Mouse (Mus musculus) CH12.LX (cell line): ENCODE results near the gene Dnajb4. TPM values are rescaled to one million over a fixed set of nuclear protein-coding genes. Genes with fewer than 3 reads are reported as not detected.

ENCODE experiments used
- DNase-seq: peaks from one replicate; pipeline ENCODE4 v3.0.0-alpha.2; 2013; ENCODE audit errors: extremely low read depth
- H3K27ac ChIP-seq: 2 replicates; pipeline ENCODE4 v1.5.1; 2012; ENCODE audit warnings: low read depth, mild to moderate bottlenecking, control low read depth, moderate library complexity; ENCODE audit not compliant: insufficient read depth
- H3K27me3 ChIP-seq: replicated peaks from 2 replicates; pipeline ENCODE3; 2012; ENCODE audit warnings: inconsistent platforms
- H3K36me3 ChIP-seq, 2 experiments: replicated peaks in 1 of 2; 2 replicates each; pipeline versions ENCODE3 to v1.6.1; 2012; ENCODE audit warnings: inconsistent platforms in 1 of 2, low read length in 1 of 2, mild to moderate bottlenecking in 1 of 2, mixed read lengths in 1 of 2, moderate library complexity in 1 of 2; ENCODE audit not compliant: control insufficient read depth in 1 of 2, insufficient read depth in 1 of 2
- H3K4me1 ChIP-seq, 2 experiments: 2 replicates each; pipeline ENCODE4 v1.6.1; 2012; ENCODE audit warnings: inconsistent platforms in 1 of 2, moderate library complexity in 1 of 2; ENCODE audit not compliant: insufficient read depth in 2 of 2, control insufficient read depth in 1 of 2
- H3K4me2 ChIP-seq: 2 replicates; pipeline ENCODE4 v1.6.1; 2012; ENCODE audit warnings: low read depth, mild to moderate bottlenecking, control low read depth; ENCODE audit not compliant: poor library complexity, insufficient read depth, severe bottlenecking
- H3K4me3 ChIP-seq, 3 experiments: fragments of 150-350 bp in 1 of 3; sonication (generic) in 1 of 3; replicated peaks in 1 of 3; 2 replicates each; pipeline versions ENCODE3 to v1.5.1; 2011 to 2012; ENCODE audit warnings: low read depth in 2 of 3, low read length in 2 of 3, mild to moderate bottlenecking in 2 of 3, moderate library complexity in 2 of 3, control low read depth in 1 of 3, improper control_type of control experiment in 1 of 3, inconsistent platforms in 1 of 3, mixed read lengths in 1 of 3; ENCODE audit not compliant: poor library complexity in 1 of 3
- H3K79me2 ChIP-seq: replicated peaks from 2 replicates; pipeline ENCODE4 v1.6.1; 2012; ENCODE audit warnings: mild to moderate bottlenecking, moderate library complexity; ENCODE audit not compliant: control insufficient read depth, poor library complexity, insufficient read depth, severe bottlenecking; ENCODE audit errors: extremely low read depth
- H3K9ac ChIP-seq: 2 replicates; pipeline ENCODE4 v1.6.1; 2012; ENCODE audit warnings: low read depth, mild to moderate bottlenecking, control low read depth, moderate library complexity; ENCODE audit not compliant: insufficient read depth
- H3K9me3 ChIP-seq: replicated peaks from 2 replicates; pipeline ENCODE3; 2012; ENCODE audit warnings: low read length, inconsistent platforms, mixed read lengths
- BHLHE40 ChIP-seq: IDR thresholded peaks from 2 replicates; pipeline ENCODE4 v1.6.1; 2011; ENCODE audit warnings: mild to moderate bottlenecking, low read depth, low read length, improper control_type of control experiment
- CHD1 ChIP-seq: IDR thresholded peaks from 2 replicates; pipeline ENCODE4 v1.6.1; 2012; ENCODE audit warnings: low read depth, low read length, improper control_type of control experiment, inconsistent platforms
- CHD2 ChIP-seq: IDR thresholded peaks from 2 replicates; pipeline ENCODE4 v1.6.1; 2011; ENCODE audit warnings: low read length, improper control_type of control experiment
- CTCF ChIP-seq, 2 experiments: IDR thresholded peaks in 1 of 2; conservative IDR thresholded peaks in 1 of 2; 2 replicates each; pipeline ENCODE4 v1.5.1; 2011 to 2012; ENCODE audit warnings: low read depth in 2 of 2, low read length in 2 of 2, improper control_type of control experiment in 1 of 2, inconsistent platforms in 1 of 2, mild to moderate bottlenecking in 1 of 2, moderate library complexity in 1 of 2
- E2F4 ChIP-seq: IDR thresholded peaks from 2 replicates; pipeline ENCODE4 v1.6.1; 2011; ENCODE audit warnings: low read depth, low read length, improper control_type of control experiment; ENCODE audit not compliant: insufficient replicate concordance
- ELF1 ChIP-seq: IDR thresholded peaks from 2 replicates; pipeline ENCODE4 v1.6.1; 2014; ENCODE audit warnings: low read depth, mild to moderate bottlenecking, inconsistent platforms, low read length, improper control_type of control experiment
- EP300 ChIP-seq: IDR thresholded peaks from 2 replicates; pipeline ENCODE4 v1.6.1; 2011; ENCODE audit warnings: low read length, improper control_type of control experiment
- ETS1 ChIP-seq: conservative IDR thresholded peaks from 2 replicates; pipeline ENCODE4 v1.6.1; 2012; ENCODE audit warnings: low read depth, mild to moderate bottlenecking, inconsistent platforms, low read length, improper control_type of control experiment, moderate library complexity
- GABPA ChIP-seq: IDR thresholded peaks from 2 replicates; pipeline ENCODE4 v1.6.1; 2012; ENCODE audit warnings: low read depth, low read length, improper control_type of control experiment, inconsistent platforms; ENCODE audit not compliant: insufficient replicate concordance
- HCFC1 ChIP-seq: IDR thresholded peaks from 2 replicates; pipeline ENCODE4 v1.6.1; 2012; ENCODE audit warnings: low read depth, mild to moderate bottlenecking, inconsistent platforms, low read length, improper control_type of control experiment
- IRF4 ChIP-seq: IDR thresholded peaks from 2 replicates; pipeline ENCODE4 v1.6.1; 2014; ENCODE audit warnings: low read depth, mild to moderate bottlenecking, inconsistent platforms, low read length, improper control_type of control experiment
- JUN ChIP-seq: IDR thresholded peaks from 2 replicates; pipeline ENCODE4 v1.6.1; 2011; ENCODE audit warnings: low read depth, mild to moderate bottlenecking, low read length, improper control_type of control experiment, moderate library complexity; ENCODE audit not compliant: insufficient read depth
- JUND ChIP-seq: conservative IDR thresholded peaks from 2 replicates; pipeline ENCODE4 v1.6.1; 2011; ENCODE audit warnings: low read depth, low read length, improper control_type of control experiment
- KAT2A ChIP-seq: IDR thresholded peaks from 2 replicates; pipeline ENCODE4 v1.6.1; 2012; ENCODE audit warnings: low read length, improper control_type of control experiment, inconsistent platforms; ENCODE audit not compliant: insufficient replicate concordance
- MAFK ChIP-seq: IDR thresholded peaks from 2 replicates; pipeline ENCODE4 v1.6.1; 2011; ENCODE audit warnings: low read length, improper control_type of control experiment; ENCODE audit not compliant: insufficient replicate concordance
- MAX ChIP-seq: IDR thresholded peaks from 2 replicates; pipeline ENCODE4 v1.6.1; 2011; ENCODE audit warnings: low read length, improper control_type of control experiment
- MAZ ChIP-seq: IDR thresholded peaks from 2 replicates; pipeline ENCODE4 v1.6.1; 2012; ENCODE audit warnings: low read depth, mild to moderate bottlenecking, inconsistent platforms, low read length, improper control_type of control experiment, moderate library complexity
- MEF2A ChIP-seq: IDR thresholded peaks from 2 replicates; pipeline ENCODE4 v1.6.1; 2014; ENCODE audit warnings: low read depth, mild to moderate bottlenecking, inconsistent platforms, low read length, improper control_type of control experiment, borderline replicate concordance
- MXI1 ChIP-seq: IDR thresholded peaks from 2 replicates; pipeline ENCODE4 v1.6.1; 2011; ENCODE audit warnings: mild to moderate bottlenecking, low read depth, low read length, improper control_type of control experiment
- MYC ChIP-seq: IDR thresholded peaks from 2 replicates; pipeline ENCODE4 v1.6.1; 2011; ENCODE audit warnings: low read depth, mild to moderate bottlenecking, improper control_type of control experiment, low read length
- NELFE ChIP-seq: IDR thresholded peaks from 2 replicates; pipeline ENCODE4 v1.6.1; 2011; ENCODE audit warnings: low read depth, low read length, improper control_type of control experiment
- NRF1 ChIP-seq: IDR thresholded peaks from 2 replicates; pipeline ENCODE4 v1.6.1; 2014; ENCODE audit warnings: low read depth, mild to moderate bottlenecking, inconsistent platforms, low read length, improper control_type of control experiment, moderate library complexity
- PAX5 ChIP-seq: IDR thresholded peaks from 2 replicates; pipeline ENCODE4 v1.6.1; 2012; ENCODE audit warnings: low read length, inconsistent platforms, mixed read lengths
- POLR2A ChIP-seq: IDR thresholded peaks from 2 replicates; pipeline ENCODE4 v1.6.1; 2011; ENCODE audit warnings: low read depth, mild to moderate bottlenecking, improper control_type of control experiment, low read length
- POLR2AphosphoS2 ChIP-seq: IDR thresholded peaks from 2 replicates; pipeline ENCODE4 v1.6.1; 2011; ENCODE audit warnings: low read depth, low read length, improper control_type of control experiment
- RAD21 ChIP-seq: IDR thresholded peaks from 2 replicates; pipeline ENCODE4 v1.6.1; 2011; ENCODE audit warnings: low read depth, mild to moderate bottlenecking, low read length, improper control_type of control experiment, moderate library complexity
- RCOR1 ChIP-seq: conservative IDR thresholded peaks from 2 replicates; pipeline ENCODE4 v1.6.1; 2012; ENCODE audit warnings: low read depth, mild to moderate bottlenecking, inconsistent platforms, low read length, improper control_type of control experiment
- SIN3A ChIP-seq: IDR thresholded peaks from 2 replicates; pipeline ENCODE4 v1.6.1; 2012; ENCODE audit warnings: low read length, improper control_type of control experiment, inconsistent platforms
- SMC3 ChIP-seq: IDR thresholded peaks from 2 replicates; pipeline ENCODE4 v1.6.1; 2011; ENCODE audit warnings: low read depth, low read length, improper control_type of control experiment
- TBP ChIP-seq: conservative IDR thresholded peaks from 2 replicates; pipeline ENCODE4 v1.6.1; 2011; ENCODE audit warnings: low read depth, low read length, improper control_type of control experiment
- TCF12 ChIP-seq: IDR thresholded peaks from 2 replicates; pipeline ENCODE4 v1.6.1; 2014; ENCODE audit warnings: low read depth, mild to moderate bottlenecking, inconsistent platforms, low read length, improper control_type of control experiment
- UBTF ChIP-seq: IDR thresholded peaks from 2 replicates; pipeline ENCODE4 v1.6.1; 2012; ENCODE audit warnings: low read depth, mild to moderate bottlenecking, inconsistent platforms, low read length, improper control_type of control experiment, moderate library complexity
- USF1 ChIP-seq: IDR thresholded peaks from 2 replicates; pipeline ENCODE4 v1.6.1; 2014; ENCODE audit warnings: low read depth, mild to moderate bottlenecking, inconsistent platforms, low read length, improper control_type of control experiment
- USF2 ChIP-seq: conservative IDR thresholded peaks from 2 replicates; pipeline ENCODE4 v1.6.1; 2011; ENCODE audit warnings: low read depth, low read length, improper control_type of control experiment
- ZC3H11A ChIP-seq: IDR thresholded peaks from 2 replicates; pipeline ENCODE4 v1.6.1; 2012; ENCODE audit warnings: low read depth, mild to moderate bottlenecking, inconsistent platforms, low read length, improper control_type of control experiment
- ZKSCAN1 ChIP-seq: IDR thresholded peaks from 2 replicates; pipeline ENCODE4 v1.6.1; 2012; ENCODE audit warnings: low read depth, inconsistent platforms, low read length, improper control_type of control experiment, borderline replicate concordance
- ZMIZ1 ChIP-seq: IDR thresholded peaks from 2 replicates; pipeline ENCODE4 v1.6.1; 2012; ENCODE audit warnings: low read depth, mild to moderate bottlenecking, inconsistent platforms, low read length, improper control_type of control experiment
- ZNF384 ChIP-seq: IDR thresholded peaks from 2 replicates; pipeline ENCODE4 v1.6.1; 2012; ENCODE audit warnings: low read depth, low read length, improper control_type of control experiment, inconsistent platforms
- dilution Hi-C: fragments of 300-500 bp; cut with MboI; formaldehyde crosslinking; loops from 2 replicates; pipeline ENCODE4 v1.14.3; 2020; ENCODE audit warnings: low sequenced_read_pairs; ENCODE audit not compliant: extremely low pct_unique_long_range_greater_than_20kb, extremely low pct_ligation_motif_present
- in situ Hi-C: fragments of 300-500 bp; cut with MboI; formaldehyde crosslinking; loops from 3 replicates; pipeline ENCODE4 v1.14.3; 2019; ENCODE audit warnings: low sequenced_read_pairs, low pct_ligation_motif_present, low pct_unique_long_range_greater_than_20kb, mixed read lengths
- polyA plus RNA-seq: library from polyadenylated mRNA; unstranded; fragments of >175 nt; gene quantifications from 2 replicates; pipeline ENCODE4 v1.2.1, GENCODE M21; 2012; ENCODE audit warnings: low read depth; ENCODE audit not compliant: insufficient read length
- total RNA-seq, 2 experiments: library from RNA; depleted of rRNA; stranded (reverse); fragments of 300-350 nt in 1 of 2; fragments of >200 nt in 1 of 2; gene quantifications; 2 replicates each; pipeline ENCODE4 v1.2.3; 2012 to 2014

The Dnajb4 gene
- total and polyA plus RNA-seq, 3 experiments = 11.7 to 26.4 (median 17.7) TPM

GRCm38 (mm10) chr3:152209177-152209966, 730 bp downstream of the Dnajb4 start:
- H3K4me3 ChIP-seq = peak overlapping the region; percentile 84 to 94 (median 93)
- peak overlapping the region; percentile 91 for H3K27ac ChIP-seq
- dilution Hi-C loops (no loop called here), in situ Hi-C loops (no loop called here)
- DNase-seq = peak; percentile 87
- H3K9ac ChIP-seq = peak overlapping the region; percentile 98
- H3K9me3 ChIP-seq = no peaks in the 10 kb centered on the region
- H3K4me2 ChIP-seq = peak overlapping the region; percentile 42
- TF ChIP-seq BHLHE40 (peak; percentile 92), MAFK (no peak), GABPA (no peak), POLR2AphosphoS2 (no peak; the same call in 1 of the 2 replicates), USF1 (no peak), ZMIZ1 (0 out of 2 replicates have a peak, but pooled peaks have one; percentile 31), JUN (no peak), NELFE (no peak), UBTF (no peak), SIN3A (peak; percentile 82), MAZ (peak; percentile 74; the same call in 1 of the 2 replicates), MEF2A (0 out of 2 replicates have a peak, but pooled peaks have one; percentile 15), JUND (no peak), TBP (0 out of 2 replicates have a peak, but pooled peaks have one; percentile 5), E2F4 (0 out of 2 replicates have a peak, but pooled peaks have one; percentile 38), MYC (peak; percentile 98), POLR2A (no peak; the same call in 1 of the 2 replicates), ELF1 (no peak), HCFC1 (peak; percentile 43), ZKSCAN1 (no peak), RCOR1 (no peak), ZC3H11A (no peak), EP300 (no peak; the same call in 1 of the 2 replicates), USF2 (no peak), CTCF (conservative IDR thresholded peaks at IDR 0.05 in 1 of 2, IDR thresholded peaks at IDR 0.05 in 1 of 2; ENCODE audit: low read depth in 2 of 2, low read length in 2 of 2) (no peak), NRF1 (no peak), RAD21 (no peak), ETS1 (peak; percentile 41; the same call in 1 of the 2 replicates), CHD2 (peak; percentile 46; the same call in 1 of the 2 replicates), MAX (peak; percentile 91), MXI1 (peak; percentile 88), PAX5 (no peak), IRF4 (peak; percentile 10; the same call in 1 of the 2 replicates), KAT2A (0 out of 2 replicates have a peak, but pooled peaks have one; percentile 54), TCF12 (no peak), ZNF384 (0 out of 2 replicates have a peak, but pooled peaks have one; percentile 9), SMC3 (no peak), CHD1 (peak; percentile 82)
- H3K27me3 ChIP-seq = no peaks in the 10 kb centered on the region
- peaks cover 6 to 43% of the 10 kb centered on the region in 2 experiments for H3K36me3 ChIP-seq
- H3K4me1 ChIP-seq = peaks cover 6 to 41% of the 10 kb centered on the region in 2 experiments
- H3K79me2 ChIP-seq = peaks cover 45% of the 10 kb centered on the region
